Mouse (Mus musculus) neural tube, embryonic 12.5 days (tissue): ENCODE data around the gene Coasy. TPM values are rescaled to one million over a fixed set of nuclear protein-coding genes. Genes with fewer than 3 reads are reported as not detected.

ENCODE experiments used
- ATAC-seq: fragments of 200-750 bp; cut with Nextera tagmentation; 2 replicates; pipeline ENCODE4 v1.8.0; 2017; ENCODE audit warnings: low read depth, mild to moderate bottlenecking, moderate TSS enrichment, moderate library complexity; ENCODE audit not compliant: low FRiP score
- H3K27ac ChIP-seq: fragments of 300-500 bp; sonication (generic); 2 replicates; pipeline ENCODE4 v1.5.1; 2016
- H3K27me3 ChIP-seq: fragments of 300-500 bp; sonication (generic); replicated peaks from 2 replicates; pipeline ENCODE4 v1.6.1; 2016; ENCODE audit warnings: mild to moderate bottlenecking
- H3K36me3 ChIP-seq: fragments of 300-500 bp; sonication (generic); 2 replicates; pipeline ENCODE4 v1.6.1; 2016; ENCODE audit warnings: mild to moderate bottlenecking
- H3K4me1 ChIP-seq: fragments of 300-500 bp; sonication (generic); 2 replicates; pipeline ENCODE4 v1.6.1; 2016
- H3K4me2 ChIP-seq: fragments of 300-500 bp; sonication (generic); replicated peaks from 2 replicates; pipeline ENCODE4 v1.6.1; 2016; ENCODE audit warnings: mild to moderate bottlenecking
- H3K4me3 ChIP-seq: fragments of 300-500 bp; sonication (generic); 2 replicates; pipeline ENCODE4 v1.5.1; 2016
- H3K9ac ChIP-seq: fragments of 300-500 bp; sonication (generic); 2 replicates; pipeline ENCODE4 v1.6.1; 2016; ENCODE audit warnings: mild to moderate bottlenecking
- H3K9me3 ChIP-seq: fragments of 300-500 bp; sonication (generic); 2 replicates; pipeline ENCODE4 v1.6.1; 2016; ENCODE audit warnings: mild to moderate bottlenecking
- WGBS: fragments of 180-500 bp; shearing (Covaris S2); methylation state at CpG from one replicate; pipeline ENCODE4 v1.1.7; 2016; 5-methylcytosine and 5-hydroxymethylcytosine counted together
- polyA plus RNA-seq: library from polyadenylated mRNA; unstranded; fragments of >200 nt; fragmentation: Nextera tagmentation; extraction: Ambion mirVana; gene quantifications from 2 replicates; pipeline ENCODE4 v1.2.1, GENCODE M21; 2016

The Coasy gene
- polyA plus RNA-seq, 1 experiment from 2014 or later = 54.5 TPM

DNA sequence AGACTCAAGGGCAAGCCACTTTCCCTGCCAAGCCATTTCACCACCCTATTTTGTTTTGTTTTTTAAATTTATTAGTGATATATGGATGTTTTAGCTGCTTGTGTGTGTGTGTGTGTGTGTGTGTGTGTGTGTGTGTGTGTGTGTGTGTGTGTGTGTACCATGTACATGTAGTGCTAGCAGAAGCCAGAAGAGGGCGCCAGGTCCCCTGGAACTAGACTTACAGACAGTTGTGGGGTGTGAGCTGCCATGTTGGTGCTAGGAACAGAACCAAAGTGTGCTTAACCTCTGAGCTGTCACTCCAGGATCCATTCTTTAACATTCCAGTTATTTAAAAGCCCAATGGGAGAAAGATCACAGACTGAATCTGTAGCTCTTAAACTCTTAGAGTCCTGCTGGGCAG lies 44.7 kb downstream of the Coasy start:
- Histone ChIP-seq H3K27me3 (no peaks in the 10 kb centered on the region), H3K4me2 (no peak overlapping the region), H3K9ac (no peak overlapping the region), H3K27ac (no peak overlapping the region), H3K36me3 (peaks cover 49% of the 10 kb centered on the region), H3K9me3 (no peaks in the 10 kb centered on the region), H3K4me1 (0 out of 2 replicates have a peak, but pooled peaks cover 3% of the 10 kb centered on the region), H3K4me3 (no peak overlapping the region)
- ATAC-seq = no peak
- WGBS = 91% methylated on average over 1 of the region's 1 CpGs

DNA sequence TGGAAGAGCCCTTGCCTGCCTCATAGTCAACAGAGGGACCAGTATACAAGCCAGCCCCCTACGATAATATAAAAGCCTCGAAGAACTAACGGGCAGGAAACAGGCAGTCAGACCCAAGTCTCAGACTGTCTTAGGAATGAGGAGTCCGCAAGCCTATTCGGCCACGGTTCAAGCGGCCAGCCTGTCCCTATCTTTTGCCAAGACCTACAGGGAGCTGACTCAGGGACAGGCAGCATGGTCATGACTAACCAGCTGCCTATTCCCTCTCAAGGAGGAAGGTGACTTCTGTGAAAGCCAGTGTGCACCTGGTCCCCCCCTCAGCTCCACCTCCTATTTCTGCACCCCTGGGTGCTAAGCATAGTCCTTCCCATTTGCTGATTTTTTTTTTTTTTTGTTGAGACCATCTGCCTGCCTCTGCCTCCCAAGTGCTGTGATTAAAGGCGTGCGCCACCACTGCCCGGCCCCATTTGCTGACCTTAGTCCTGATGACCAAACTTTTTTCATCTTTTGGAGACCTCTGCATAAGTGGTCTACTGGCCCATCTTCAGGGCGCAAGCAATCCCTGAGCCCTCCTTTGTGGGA lies 46.7 kb downstream of the Coasy start:
- Histone ChIP-seq H3K9ac (no peak overlapping the region), H3K9me3 (no peaks in the 10 kb centered on the region), H3K4me1 (0 out of 2 replicates have a peak, but pooled peaks cover 3% of the 10 kb centered on the region), H3K27ac (no peak overlapping the region), H3K4me3 (no peak overlapping the region), H3K36me3 (peaks cover 29% of the 10 kb centered on the region), H3K27me3 (no peaks in the 10 kb centered on the region), H3K4me2 (no peak overlapping the region)
- 92% methylated on average over 11 of the region's 11 CpGs for WGBS
- no peak for ATAC-seq

DNA sequence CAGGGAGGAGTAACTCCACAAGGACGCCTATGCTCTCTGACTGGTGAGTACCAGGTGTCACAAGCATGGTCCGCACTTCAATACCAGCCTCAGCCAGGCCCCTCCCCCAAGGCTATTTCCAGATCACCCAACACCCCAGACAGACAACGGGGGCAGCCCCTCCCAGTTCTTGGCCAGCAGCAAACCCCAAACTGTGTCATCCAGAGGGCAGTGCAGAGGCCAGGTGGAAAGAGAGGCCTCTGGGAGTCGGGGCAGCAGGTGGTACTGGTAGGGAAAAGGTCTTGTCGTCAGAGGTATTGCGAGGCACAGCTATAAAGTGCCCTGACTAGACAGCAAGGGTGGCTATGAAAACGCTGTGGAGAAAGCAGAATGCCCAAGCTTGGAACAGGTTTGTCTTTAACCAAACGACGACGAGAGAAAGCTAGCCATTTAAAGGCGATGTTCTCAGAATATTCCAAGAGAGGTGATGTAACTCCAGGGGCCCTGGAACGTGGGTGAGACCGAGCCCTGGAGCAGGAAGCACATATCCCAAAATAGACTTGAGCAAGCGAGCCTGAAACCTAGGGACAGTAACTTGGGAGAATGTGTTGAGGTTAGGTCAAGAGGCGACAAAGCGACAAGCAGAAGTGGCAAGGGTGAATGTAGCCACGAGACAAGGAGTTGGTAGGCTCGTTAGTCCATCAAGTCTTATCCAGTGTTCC lies 47.8 kb downstream of the Coasy start:
- Histone ChIP-seq H3K9ac (no peak overlapping the region), H3K36me3 (peaks cover 22% of the 10 kb centered on the region), H3K4me1 (0 out of 2 replicates have a peak, but pooled peaks cover 3% of the 10 kb centered on the region), H3K4me2 (no peak overlapping the region), H3K9me3 (no peaks in the 10 kb centered on the region), H3K4me3 (no peak overlapping the region), H3K27me3 (no peaks in the 10 kb centered on the region), H3K27ac (no peak overlapping the region)
- no peak for ATAC-seq
- 51% methylated on average over 18 of the region's 18 CpGs for WGBS

DNA sequence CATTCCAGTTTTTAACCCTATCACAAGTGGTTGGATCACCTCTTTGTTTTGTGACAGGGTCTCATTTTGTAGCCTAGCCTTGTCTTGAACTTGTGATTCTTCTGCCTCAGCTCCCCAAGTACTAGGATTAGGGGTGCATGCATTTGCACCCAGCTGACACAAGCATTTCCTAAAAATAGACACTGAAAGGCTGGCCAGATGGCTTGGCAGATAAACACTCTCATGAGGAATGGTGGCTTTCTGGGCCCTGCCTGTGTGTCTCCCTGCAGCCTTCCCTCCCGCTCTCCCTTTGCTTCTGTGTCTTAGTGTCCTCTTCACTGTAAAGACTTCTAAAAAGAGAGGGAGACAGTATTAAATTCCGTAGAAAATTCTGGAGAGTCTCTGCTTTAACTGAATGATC lies 48.8 kb downstream of the Coasy start:
- H3K9ac ChIP-seq = no peak overlapping the region
- ATAC-seq = no peak
- H3K4me2 ChIP-seq = no peak overlapping the region
- H3K27ac ChIP-seq = no peak overlapping the region
- peaks cover 12% of the 10 kb centered on the region for H3K36me3 ChIP-seq
- no peaks in the 10 kb centered on the region for H3K27me3 ChIP-seq
- H3K4me3 ChIP-seq = no peak overlapping the region
- H3K4me1 ChIP-seq = 0 out of 2 replicates have a peak, but pooled peaks cover 3% of the 10 kb centered on the region
- WGBS = 96% methylated on average over 2 of the region's 2 CpGs
- no peaks in the 10 kb centered on the region for H3K9me3 ChIP-seq

DNA sequence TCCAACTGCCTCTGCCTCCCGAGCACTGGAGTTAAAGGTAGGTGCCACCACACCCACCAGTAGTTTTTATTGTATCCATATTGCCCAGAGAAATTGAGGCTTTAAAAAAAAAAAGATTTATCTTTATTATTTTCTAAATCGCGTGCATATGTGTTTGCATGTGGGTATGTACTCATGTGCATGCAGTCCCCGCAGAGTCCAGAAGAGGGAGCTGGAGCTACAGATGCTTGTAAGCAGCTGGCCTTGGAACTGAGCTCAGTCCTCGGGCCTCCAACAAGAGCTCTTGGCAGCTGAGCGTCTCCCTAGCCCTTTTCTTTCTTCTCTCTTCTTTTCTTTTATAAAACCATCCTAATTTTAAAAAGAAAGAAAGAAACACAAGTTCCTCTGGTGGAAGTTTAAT lies 49.3 kb downstream of the Coasy start:
- Histone ChIP-seq H3K9me3 (no peaks in the 10 kb centered on the region), H3K36me3 (peaks cover 7% of the 10 kb centered on the region), H3K4me1 (0 out of 2 replicates have a peak, but pooled peaks cover 3% of the 10 kb centered on the region), H3K27me3 (no peaks in the 10 kb centered on the region), H3K27ac (no peak overlapping the region), H3K4me2 (no peak overlapping the region), H3K9ac (no peak overlapping the region), H3K4me3 (no peak overlapping the region)
- 91% methylated on average over 6 of the region's 6 CpGs for WGBS
- no peak for ATAC-seq

DNA sequence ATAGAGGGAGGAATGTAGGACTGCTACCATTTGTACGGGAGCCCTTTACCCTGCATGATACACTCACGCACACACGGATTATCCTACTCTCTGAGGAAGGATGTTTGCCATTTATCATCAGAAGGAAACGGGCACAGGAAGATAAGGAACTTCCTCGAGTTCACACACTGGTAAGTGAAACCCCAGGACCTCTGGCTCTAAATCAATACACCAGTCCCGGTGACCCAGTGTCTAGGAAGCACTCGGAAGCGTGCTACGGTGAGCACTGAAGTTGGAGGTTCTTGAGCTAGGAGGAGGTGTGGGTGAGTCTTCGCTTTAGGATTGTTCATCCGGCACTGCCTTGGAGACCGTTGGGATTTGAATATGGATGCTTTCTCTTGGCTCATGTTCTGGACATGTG lies 50.7 kb downstream of the Coasy start:
- Histone ChIP-seq H3K27me3 (no peaks in the 10 kb centered on the region), H3K4me1 (0 out of 2 replicates have a peak, but pooled peaks cover 3% of the 10 kb centered on the region), H3K27ac (no peak overlapping the region), H3K4me3 (no peak overlapping the region), H3K4me2 (no peak overlapping the region), H3K9me3 (no peaks in the 10 kb centered on the region), H3K36me3 (no peaks in the 10 kb centered on the region), H3K9ac (no peak overlapping the region)
- no peak for ATAC-seq
- 82% methylated on average over 12 of the region's 12 CpGs for WGBS

DNA sequence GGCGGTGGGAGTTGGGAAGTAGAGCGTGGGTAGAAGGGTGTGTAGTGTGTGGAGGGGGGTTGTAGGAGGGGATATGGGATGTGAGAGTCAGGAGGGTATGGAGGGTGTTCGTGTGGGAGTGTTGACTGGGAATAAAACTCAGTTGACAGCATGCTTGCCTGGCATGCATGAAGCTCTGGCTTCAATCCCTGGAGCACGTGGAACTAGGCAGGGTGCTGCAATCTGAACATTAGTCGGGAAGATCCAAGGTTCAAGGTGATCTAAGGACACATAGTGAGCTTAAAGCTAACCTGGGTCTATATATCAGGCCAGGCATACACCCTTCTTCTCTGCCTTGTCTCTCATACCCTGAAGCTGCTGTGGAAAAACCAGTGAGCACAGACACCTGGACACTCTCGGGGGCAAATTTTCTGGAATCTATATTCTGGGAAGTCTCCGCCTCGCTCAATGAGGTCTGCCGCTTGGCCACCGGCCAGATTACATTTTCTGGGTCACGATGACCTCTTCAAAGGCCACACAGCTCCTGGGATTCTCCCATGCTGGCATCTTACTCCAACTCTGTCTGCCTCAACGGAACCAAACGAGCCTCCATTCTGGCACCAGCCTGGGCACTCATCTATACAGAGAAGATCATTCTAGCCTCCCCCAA lies 52.0 kb downstream of the Coasy start:
- Histone ChIP-seq H3K36me3 (no peaks in the 10 kb centered on the region), H3K4me2 (no peak overlapping the region), H3K9ac (no peak overlapping the region), H3K9me3 (no peaks in the 10 kb centered on the region), H3K27me3 (no peaks in the 10 kb centered on the region), H3K27ac (no peak overlapping the region), H3K4me1 (peaks cover 8% of the 10 kb centered on the region; the same call in 1 of the 2 replicates), H3K4me3 (no peak overlapping the region)
- WGBS = 85% methylated on average over 13 of the region's 13 CpGs
- no peak for ATAC-seq

Other genes with a start within 250 kb of the Coasy start
- 18.2 and 19.6 TPM in 2 replicates for gene Stat5b, start 231.8 kb upstream of the Coasy start, polyA plus RNA-seq
- 1.7 and 1.9 TPM in 2 replicates for gene Stat5a, start 223.2 kb upstream of the Coasy start, polyA plus RNA-seq
- 58.8 and 66.9 TPM in 2 replicates for gene Stat3, start 143.0 kb upstream of the Coasy start, polyA plus RNA-seq
- gene Cavin1, start 111.7 kb upstream of the Coasy start, polyA plus RNA-seq = 35.0 and 36.0 TPM in 2 replicates
- 71.1 and 81.7 TPM in 2 replicates for gene Atp6v0a1, start 73.1 kb upstream of the Coasy start, polyA plus RNA-seq
- gene Naglu, start 12.6 kb upstream of the Coasy start, polyA plus RNA-seq = 10.8 and 11.1 TPM in 2 replicates
- gene Hsd17b1, start 4.2 kb upstream of the Coasy start, polyA plus RNA-seq = 0.14 and 0.29 TPM in 2 replicates
- gene Mlx, start 4.7 kb downstream of the Coasy start, polyA plus RNA-seq = 59.6 and 68.0 TPM in 2 replicates
- gene Psmc3ip, start 12.9 kb downstream of the Coasy start, polyA plus RNA-seq = 31.4 and 34.3 TPM in 2 replicates
- 22.2 and 27.8 TPM in 2 replicates for gene Retreg3, start 37.3 kb downstream of the Coasy start, polyA plus RNA-seq
- gene Tubg1, start 37.4 kb downstream of the Coasy start, polyA plus RNA-seq = 87.5 and 93.5 TPM in 2 replicates
- gene Tubg2, start 73.3 kb downstream of the Coasy start, polyA plus RNA-seq = 13.4 and 15.1 TPM in 2 replicates
- 1.7 and 2.2 TPM in 2 replicates for gene Cntnap1, start 88.0 kb downstream of the Coasy start, polyA plus RNA-seq
- gene Plekhh3, start 88.8 kb downstream of the Coasy start, polyA plus RNA-seq = 16.1 and 17.1 TPM in 2 replicates
- 0.29 and 0.37 TPM in 2 replicates for gene Ccr10, start 92.9 kb downstream of the Coasy start, polyA plus RNA-seq
- gene Ezh1, start 143.9 kb downstream of the Coasy start, polyA plus RNA-seq = 14.1 and 14.3 TPM in 2 replicates
- gene Ramp2, start 163.5 kb downstream of the Coasy start, polyA plus RNA-seq = 73.4 and 79.4 TPM in 2 replicates
- gene Vps25, start 171.1 kb downstream of the Coasy start, polyA plus RNA-seq = 101 and 103 TPM in 2 replicates
- gene Wnk4, start 178.0 kb downstream of the Coasy start, polyA plus RNA-seq = 6.2 and 7.5 TPM in 2 replicates
- gene Cntd1, start 196.4 kb downstream of the Coasy start, polyA plus RNA-seq = 1.1 and 1.3 TPM in 2 replicates
- 201 and 213 TPM in 2 replicates for gene Coa3, start 196.5 kb downstream of the Coasy start, polyA plus RNA-seq
- gene Becn1, start 219.7 kb downstream of the Coasy start, polyA plus RNA-seq = 168 and 174 TPM in 2 replicates
- 155 and 168 TPM in 2 replicates for gene Psme3, start 233.6 kb downstream of the Coasy start, polyA plus RNA-seq
- gene Aoc2, start 242.5 kb downstream of the Coasy start, polyA plus RNA-seq = 2.5 and 3.0 TPM in 2 replicates
- not detected in 2 replicates for gene Aoc3, start 248.0 kb downstream of the Coasy start, polyA plus RNA-seq